ENCODE assay signal across 14 mouse cellular contexts in genomic region chr5:113989437-113990024, GRCm38 (mm10). TPM values are rescaled to one million over a fixed set of nuclear protein-coding genes. Genes with fewer than 3 reads are reported as not detected.
DNase-seq lines count a peak whose midpoint lies in the region; ATAC-seq and TF ChIP-seq lines count a peak whose summit lies in the region.
"Had no signal": no experiment of that assay in that cellular context is flagged by ENCODE, and none has a peak within 500 bp of the region (broad histone marks: within the 10 kb centered on the region; RNA-seq: fewer than 3 reads in every experiment).

No protein-coding gene starts in this region.

- H3K4me2 ChIP-seq in kidney, embryonic 15.5 days, result no peak overlapping the region
- H3K4me2 ChIP-seq: neural tube, embryonic 13.5 days had no signal

- no peak for TF ChIP-seq CTCF in liver, adult 2 months (IDR thresholded peaks at IDR 0.05; ENCODE audit: low read depth, low read length)
- TF ChIP-seq CTCF in spleen, adult 2 months (IDR thresholded peaks at IDR 0.05; ENCODE audit: extremely low read depth, insufficient read depth, insufficient read length, insufficient replicate concordance), result no peak

- H3K9me3 ChIP-seq in heart, embryonic 10.5 days, result no peaks in the 10 kb centered on the region
- H3K9me3 ChIP-seq in kidney, embryonic 15.5 days (replicated peaks), result no peaks in the 10 kb centered on the region
- H3K9me3 ChIP-seq: neural tube, embryonic 13.5 days had no signal

- H3K27me3 ChIP-seq in heart, embryonic 10.5 days (ENCODE audit: insufficient read depth, poor library complexity, severe bottlenecking), result no peaks in the 10 kb centered on the region
- no peaks in the 10 kb centered on the region for H3K27me3 ChIP-seq in liver, adult 2 months (ENCODE audit: control insufficient read depth, insufficient read depth, low read length)
- H3K27me3 ChIP-seq in spleen, adult 2 months (ENCODE audit: control insufficient read depth, insufficient read depth, low read length), result no peaks in the 10 kb centered on the region
- no peaks in the 10 kb centered on the region for H3K27me3 ChIP-seq in kidney, embryonic 15.5 days
- H3K27me3 ChIP-seq: neural tube, embryonic 13.5 days had no signal

- H3K4me3 ChIP-seq in heart, embryonic 10.5 days, result no peak overlapping the region
- no peak overlapping the region for H3K4me3 ChIP-seq in liver, adult 2 months (ENCODE audit: insufficient read depth, low read depth, low read length)
- 0 out of 2 replicates have a peak overlapping the region, but pooled peaks have one; percentile 1 for H3K4me3 ChIP-seq in spleen, adult 2 months (ENCODE audit: extremely low read depth, insufficient read depth, insufficient read length)
- H3K4me3 ChIP-seq in kidney, embryonic 15.5 days (replicated peaks), result no peak overlapping the region
- H3K4me3 ChIP-seq: neural tube, embryonic 13.5 days had no signal

- peak overlapping the region; percentile 30; the same call in 1 of the 2 replicates for H3K27ac ChIP-seq in heart, embryonic 10.5 days
- H3K27ac ChIP-seq in liver, adult 2 months (replicated peaks; ENCODE audit: insufficient read depth, low read depth, low read length), result no peak overlapping the region
- H3K27ac ChIP-seq in spleen, adult 2 months (ENCODE audit: insufficient read depth, low read length), result no peak overlapping the region
- no peak overlapping the region for H3K27ac ChIP-seq in kidney, embryonic 15.5 days
- H3K27ac ChIP-seq: neural tube, embryonic 13.5 days had no signal

- DNase-seq in heart, embryonic 10.5 days (ENCODE audit: low spot score), result no peak
- DNase-seq in heart, postnatal 36 days, result no peak
- DNase-seq in adrenal gland, postnatal 14 days, result peak; percentile 72
- DNase-seq in liver, adult 2 months (ENCODE audit: extremely low read depth, low read depth, low spot score), result peak; percentile 49
- DNase-seq in spleen, adult 2 months (ENCODE audit: low read depth in 1 of 2, low spot score in 2 of 2), result no peak
- no peak for DNase-seq in thymus, postnatal 14 days
- DNase-seq: gastrocnemius, postnatal 36 days had no signal

- no peak overlapping the region for H3K9ac ChIP-seq in liver, adult 2 months (ENCODE audit: low read depth, low read length)
- no peak overlapping the region for H3K9ac ChIP-seq in kidney, embryonic 15.5 days
- H3K9ac ChIP-seq: neural tube, embryonic 13.5 days had no signal

- peaks cover 9% of the 10 kb centered on the region; the same call in 1 of the 2 replicates for H3K79me2 ChIP-seq in liver, adult 2 months (ENCODE audit: control insufficient read depth, insufficient read depth, low read length)

- WGBS in heart, embryonic 10.5 days, result 68% methylated on average over 20 of the region's 20 CpGs
- WGBS in liver, adult 2 months, result 47% methylated on average over 20 of the region's 20 CpGs
- WGBS in spleen, adult 2 months, result 81% methylated on average over 20 of the region's 20 CpGs
- 86% methylated on average over 20 of the region's 20 CpGs for WGBS in kidney, embryonic 15.5 days

- no peak for ATAC-seq in CD4-positive, CD25-positive, alpha-beta regulatory T cell, adult 4 months
- no peak for ATAC-seq in kidney, embryonic 15.5 days (replicated peaks; ENCODE audit: low FRiP score)
- ATAC-seq: intestine, embryonic 16.5 days had no signal

- peaks cover 73% of the 10 kb centered on the region for H3K4me1 ChIP-seq in heart, embryonic 10.5 days
- peaks cover 24% of the 10 kb centered on the region for H3K4me1 ChIP-seq in liver, adult 2 months (ENCODE audit: control insufficient read depth, insufficient read depth, low read length)
- peaks cover 26% of the 10 kb centered on the region; the same call in 1 of the 2 replicates for H3K4me1 ChIP-seq in spleen, adult 2 months (ENCODE audit: control insufficient read depth, insufficient read depth, insufficient read length)
- peaks cover 69% of the 10 kb centered on the region for H3K4me1 ChIP-seq in kidney, embryonic 15.5 days

- no peak for TF ChIP-seq POLR2A in liver, adult 2 months (IDR thresholded peaks at IDR 0.05; ENCODE audit: extremely low read depth, insufficient read depth, low read length)
- no peak for TF ChIP-seq POLR2A in spleen, adult 2 months (IDR thresholded peaks at IDR 0.05; ENCODE audit: low read depth, low read length)

- peaks cover 19% of the 10 kb centered on the region for H3K36me3 ChIP-seq in heart, embryonic 10.5 days
- H3K36me3 ChIP-seq in liver, adult 2 months (ENCODE audit: control insufficient read depth, insufficient read depth, low read length), result no peaks in the 10 kb centered on the region
- H3K36me3 ChIP-seq in spleen, adult 2 months (ENCODE audit: control insufficient read depth, insufficient read depth, low read length), result peaks cover 4% of the 10 kb centered on the region
- peaks cover 21% of the 10 kb centered on the region for H3K36me3 ChIP-seq in kidney, embryonic 15.5 days

- intact Hi-C loops in heart, postnatal 36 days (cut with DNase I), result loop anchor here (2.0 to 5.0 kb wide), 2 partner anchors 21 to 82 kb away; partner anchors contain the start of gene Coro1c

RNA-seq across cellular contexts. Expression of gene Ssh1, which starts 4.2 kb away (rescaled TPM):
- 16.7 and 18.3 TPM in 2 replicates for polyA plus RNA-seq in heart, embryonic 10.5 days (2016; fragmentation: Nextera tagmentation; extraction: Ambion mirVana)
- 10 to 100 TPM; 14.7 to 15.7 TPM for total RNA-seq in heart, postnatal 36 days (2021)
- 18.8 and 21.2 TPM in 2 replicates for total RNA-seq in adrenal gland, postnatal 14 days (2021)
- total RNA-seq in liver, adult 2 months (2014; rRNA removed), result 1.6 and 3.3 TPM in 2 replicates
- 5.0 and 5.5 TPM in 2 replicates for polyA plus RNA-seq in liver, adult 2 months (2012; rRNA removed)
- 16.4 and 18.9 TPM in 2 replicates for polyA plus RNA-seq in spleen, adult 2 months (2012; rRNA removed)
- 10 to 100 TPM; 13.0 to 14.6 TPM for polyA plus RNA-seq in CD4-positive, CD25-positive, alpha-beta regulatory T cell, adult 4 months (2017; shearing (Covaris generic))
- polyA plus RNA-seq in kidney, embryonic 15.5 days (2015; fragmentation: Nextera tagmentation; extraction: Ambion mirVana), result 14.7 and 18.3 TPM in 2 replicates

RNA-seq across cellular contexts. Expression of gene Dao, which starts 14.0 kb away (rescaled TPM):
- polyA plus RNA-seq in heart, embryonic 10.5 days (2016; fragmentation: Nextera tagmentation; extraction: Ambion mirVana), result not detected in 2 replicates
- total RNA-seq in heart, postnatal 36 days (2021), result not detected
- not detected in 2 replicates for total RNA-seq in adrenal gland, postnatal 14 days (2021)
- total RNA-seq in liver, adult 2 months (2014; rRNA removed), result not detected in 2 replicates
- not detected in 2 replicates for polyA plus RNA-seq in liver, adult 2 months (2012; rRNA removed)
- polyA plus RNA-seq in spleen, adult 2 months (2012; rRNA removed), result 0.12 and 0.26 TPM in 2 replicates
- polyA plus RNA-seq in CD4-positive, CD25-positive, alpha-beta regulatory T cell, adult 4 months (2017; shearing (Covaris generic)), result 1 to 10 TPM in 1 of 2 experiments, under 1 TPM in 1; 0.56 to 1.4 TPM
- 14.2 and 14.9 TPM in 2 replicates for polyA plus RNA-seq in kidney, embryonic 15.5 days (2015; fragmentation: Nextera tagmentation; extraction: Ambion mirVana)
- total RNA-seq: gastrocnemius, postnatal 36 days; left cerebral cortex, adult 18-20 months had no signal
- polyA plus RNA-seq: brain, embryonic 14.5 days; embryonic facial prominence, embryonic 11.5 days; neural tube, embryonic 13.5 days had no signal

Comparison
In these comparisons a context has a peak if more than half of its experiments do, and no peak if none do; other contexts are left out.
1. DNase-seq: peak in adrenal gland, postnatal 14 days (single experiment) and liver, adult 2 months (single experiment); none in heart, embryonic 10.5 days (single experiment), heart, postnatal 36 days (0 of 2), spleen, adult 2 months (0 of 2) and thymus, postnatal 14 days (single experiment).